Mouse (Mus musculus) naive thymus-derived CD4-positive, alpha-beta T cell, adult 2 months (primary cell): ENCODE data around the gene Vps11.
"Not testable (repeated sequence)": the region's sequence is repeated elsewhere in the genome, so short reads cannot be mapped to it uniquely, and the experiment has no call there.

Experiments used
- DNase-seq: peaks from one replicate; pipeline ENCODE4 v3.0.0-alpha.2; 2011; ENCODE audit warnings: low read depth

The Vps11 gene

GRCm38 (mm10) chr9:44335331-44336092 is 26.0 kb downstream of the Vps11 start:
- DNase-seq = peak; percentile 39

GRCm38 (mm10) chr9:44334396-44335330 is 26.8 kb downstream of the Vps11 start, which contains the start of gene H2afx:
H2afx (plus strand) TSS chr9:44334694.
- DNase-seq = peak; percentile 98

- DNase-seq = no peak
Observed at GRCm38 (mm10) chr9:44332918-44333638, 28.4 kb downstream of the Vps11 start.

GRCm38 (mm10) chr9:44330736-44331135 is 30.7 kb downstream of the Vps11 start:
- no peak for DNase-seq

- DNase-seq = no peak
Observed at GRCm38 (mm10) chr9:44327926-44328325, 33.5 kb downstream of the Vps11 start.

- DNase-seq = no peak
Observed at GRCm38 (mm10) chr9:44327064-44327711, 34.3 kb downstream of the Vps11 start.

GRCm38 (mm10) chr9:44326371-44327063 is 35.0 kb downstream of the Vps11 start:
- DNase-seq = peak; percentile 91

GRCm38 (mm10) chr9:44325768-44326370 is 35.6 kb downstream of the Vps11 start, which contains the start of gene Dpagt1:
Dpagt1 (plus strand) TSS chr9:44326019.
- DNase-seq = peak; percentile 42

GRCm38 (mm10) chr9:44325032-44325767 is 36.3 kb downstream of the Vps11 start:
- DNase-seq = not testable (repeated sequence)

- no peak for DNase-seq
Observed at GRCm38 (mm10) chr9:44324147-44324546, 37.3 kb downstream of the Vps11 start.

GRCm38 (mm10) chr9:44323656-44324055 is 37.8 kb downstream of the Vps11 start:
- DNase-seq = not testable (repeated sequence)

- DNase-seq = no peak
Observed at GRCm38 (mm10) chr9:44320799-44321133, 40.7 kb downstream of the Vps11 start.

- peak; percentile 88 for DNase-seq
Observed at GRCm38 (mm10) chr9:44319887-44320798, 41.3 kb downstream of the Vps11 start, which contains the start of gene C2cd2l. C2cd2l (minus strand) TSS chr9:44320285.

- peak; percentile 49 for DNase-seq
Observed at GRCm38 (mm10) chr9:44319105-44319886, 42.2 kb downstream of the Vps11 start.

GRCm38 (mm10) chr9:44318826-44319095 is 42.7 kb downstream of the Vps11 start:
- DNase-seq = no peak

- DNase-seq = no peak
Observed at GRCm38 (mm10) chr9:44318076-44318825, 43.2 kb downstream of the Vps11 start.

GRCm38 (mm10) chr9:44317452-44317851 is 44.0 kb downstream of the Vps11 start:
- DNase-seq = no peak
